Mouse (Mus musculus): ENCODE results near the gene Kiss1. TPM values are rescaled to one million over a fixed set of nuclear protein-coding genes. Genes with fewer than 3 reads are reported as not detected.

The Kiss1 gene
- total and polyA plus RNA-seq, 3 experiments = not detected

Other genes starting within 250 kb of the Kiss1 start
- 53.1 and 60.9 TPM in 2 replicates for gene Ppp1r15b, start 190.7 kb upstream of the Kiss1 start, total RNA-seq (2012; rRNA removed)
- gene Ppp1r15b, start 190.7 kb upstream of the Kiss1 start, polyA plus RNA-seq (2012; ENCODE audit: insufficient read depth in 1 of 2, insufficient read length in 2 of 2, low read depth in 1 of 2, low replicate concordance in 2 of 2, missing spikeins in 1 of 2) = 10 to 100 TPM in 1 of 2 experiments, not detected in 1; 56.3 TPM
- gene Plekha6, start 157.7 kb upstream of the Kiss1 start, total RNA-seq (2012; rRNA removed) = 11.8 and 14.5 TPM in 2 replicates
- 10 to 100 TPM in 1 of 2 experiments, not detected in 1; 28.5 TPM for gene Plekha6, start 157.7 kb upstream of the Kiss1 start, polyA plus RNA-seq (2012; ENCODE audit: insufficient read depth in 1 of 2, insufficient read length in 2 of 2, low read depth in 1 of 2, low replicate concordance in 2 of 2, missing spikeins in 1 of 2)
- not detected in 2 replicates for gene Golt1a, start 12.1 kb upstream of the Kiss1 start, total RNA-seq (2012; rRNA removed)
- not detected for gene Golt1a, start 12.1 kb upstream of the Kiss1 start, polyA plus RNA-seq (2012; ENCODE audit: insufficient read depth in 1 of 2, insufficient read length in 2 of 2, low read depth in 1 of 2, low replicate concordance in 2 of 2, missing spikeins in 1 of 2)
- 6.9 and 7.1 TPM in 2 replicates for gene Ren1, start 28.6 kb downstream of the Kiss1 start, total RNA-seq (2012; rRNA removed)
- gene Ren1, start 28.6 kb downstream of the Kiss1 start, polyA plus RNA-seq (2012; ENCODE audit: insufficient read depth in 1 of 2, insufficient read length in 2 of 2, low read depth in 1 of 2, low replicate concordance in 2 of 2, missing spikeins in 1 of 2) = 10 to 100 TPM in 1 of 2 experiments, not detected in 1; 16.8 TPM
- gene Etnk2, start 41.7 kb downstream of the Kiss1 start, total RNA-seq (2012; rRNA removed) = 0.08 TPM in 1 of 2 replicates, not detected in the other
- under 1 TPM in 1 of 2 experiments, not detected in 1; 0.06 TPM for gene Etnk2, start 41.7 kb downstream of the Kiss1 start, polyA plus RNA-seq (2012; ENCODE audit: insufficient read depth in 1 of 2, insufficient read length in 2 of 2, low read depth in 1 of 2, low replicate concordance in 2 of 2, missing spikeins in 1 of 2)
- not detected in 2 replicates for gene Sox13, start 102.5 kb downstream of the Kiss1 start, total RNA-seq (2012; rRNA removed)
- gene Sox13, start 102.5 kb downstream of the Kiss1 start, polyA plus RNA-seq (2012; ENCODE audit: insufficient read depth in 1 of 2, insufficient read length in 2 of 2, low read depth in 1 of 2, low replicate concordance in 2 of 2, missing spikeins in 1 of 2) = under 1 TPM in 1 of 2 experiments, not detected in 1; 0.03 TPM